Mouse (Mus musculus): Measurements from ENCODE around the gene Tmem87b.

Tmem87b gene

GRCm38 (mm10) chr2:128818956-128819643 lies 1.2 kb downstream of the Tmem87b start:
- DNase-seq (ENCODE audit: extremely low spot score, low read depth, low spot score), result no peak

DNA sequence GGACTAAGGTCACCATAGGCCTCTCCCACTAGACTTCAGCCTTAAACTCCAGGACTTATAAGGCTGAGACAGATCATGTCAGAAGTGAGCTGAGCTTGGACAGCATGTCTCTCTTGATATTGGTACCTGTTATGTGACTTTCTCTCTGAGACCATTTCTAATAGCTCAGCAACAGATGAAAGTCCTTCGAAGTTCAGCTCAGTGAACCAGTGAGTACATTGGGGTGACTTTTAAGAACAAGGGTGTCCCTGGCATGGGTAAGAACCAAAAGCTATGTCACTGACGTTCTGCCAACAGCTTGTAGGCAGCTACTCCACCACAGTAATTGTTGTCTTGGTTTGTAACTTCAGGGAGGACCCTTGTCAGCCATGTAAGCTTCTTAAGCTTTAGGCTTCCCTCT lies 2.7 kb downstream of the Tmem87b start:
- DNase-seq (ENCODE audit: extremely low spot score, low read depth, low spot score), result no peak

DNA sequence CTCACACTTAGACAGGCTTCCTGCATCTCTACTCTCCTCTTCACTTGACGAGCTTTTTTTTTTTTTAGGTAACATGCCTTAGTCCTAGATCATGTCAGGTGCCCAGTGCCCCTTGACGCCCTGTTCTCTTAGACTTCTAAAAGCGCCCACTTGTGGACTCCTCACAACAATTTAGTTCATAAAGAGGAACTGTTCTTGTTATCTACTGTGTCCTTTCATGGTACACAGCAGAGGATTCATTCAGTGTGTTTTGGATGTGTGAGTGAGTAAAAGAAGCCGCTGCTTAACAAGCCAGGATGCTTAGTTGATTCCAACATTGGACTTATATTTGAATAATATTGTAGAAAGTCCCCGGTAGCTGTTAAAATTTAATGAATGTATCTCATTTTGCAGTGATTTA lies 6.0 kb downstream of the Tmem87b start:
- DNase-seq (ENCODE audit: extremely low spot score, low read depth, low spot score), result no peak

- DNase-seq (ENCODE audit: extremely low spot score, low read depth, low spot score), result no peak
These were observed 9.9 kb downstream of the Tmem87b start for GRCm38 (mm10) chr2:128827787-128828186.

GRCm38 (mm10) chr2:128832611-128833010 lies 14.7 kb downstream of the Tmem87b start:
- DNase-seq (ENCODE audit: extremely low spot score, low read depth, low spot score), result no peak

DNA sequence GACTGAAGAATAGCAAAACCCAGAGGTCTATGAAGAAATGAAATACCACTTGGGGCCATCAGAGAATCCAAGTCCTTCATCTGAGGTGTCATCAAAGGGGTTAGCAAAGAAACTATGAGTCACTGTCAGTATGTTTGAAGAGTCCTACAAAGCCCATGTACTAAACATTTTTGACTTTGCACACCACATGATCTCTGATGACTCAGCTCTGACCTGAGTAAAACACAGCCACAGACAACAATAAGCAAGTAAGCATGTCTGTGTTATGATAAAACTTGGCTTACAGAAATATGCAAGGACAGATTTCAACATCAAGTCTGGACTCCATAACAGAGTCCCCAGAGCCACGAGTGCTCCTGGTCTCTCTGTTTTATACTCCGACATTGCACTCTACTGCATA lies 15.1 kb downstream of the Tmem87b start:
- no peak for DNase-seq (ENCODE audit: extremely low spot score, low read depth, low spot score)

- DNase-seq (ENCODE audit: extremely low spot score, low read depth, low spot score), result no peak
These were observed 15.5 kb downstream of the Tmem87b start for GRCm38 (mm10) chr2:128833435-128833834.

DNA sequence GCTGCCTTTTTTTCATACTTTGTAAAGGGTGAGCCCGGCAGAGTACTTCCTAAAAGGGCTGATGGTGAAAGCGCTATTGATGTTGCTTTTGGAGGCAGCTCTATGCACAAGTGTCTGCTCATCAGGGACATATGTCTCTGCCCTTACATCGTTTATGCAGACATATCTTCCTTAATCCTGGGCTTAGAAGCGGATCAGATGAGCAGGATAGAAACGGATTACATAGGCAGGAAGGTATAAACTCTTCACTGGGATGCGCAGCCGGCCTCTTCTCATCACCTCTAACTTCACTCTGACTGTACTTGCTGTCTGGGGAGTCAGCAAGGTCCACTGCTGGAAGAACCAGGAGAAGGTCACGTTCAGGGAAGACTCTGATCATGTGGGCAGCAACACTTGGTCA lies 19.6 kb downstream of the Tmem87b start:
- no peak for DNase-seq (ENCODE audit: extremely low spot score, low read depth, low spot score)

GRCm38 (mm10) chr2:128838611-128839010 lies 20.7 kb downstream of the Tmem87b start:
- DNase-seq (ENCODE audit: extremely low spot score, low read depth, low spot score), result no peak

GRCm38 (mm10) chr2:128839501-128839900 lies 21.6 kb downstream of the Tmem87b start:
- DNase-seq (ENCODE audit: extremely low spot score, low read depth, low spot score), result no peak

GRCm38 (mm10) chr2:128842437-128842836 lies 24.5 kb downstream of the Tmem87b start:
- DNase-seq (ENCODE audit: extremely low spot score, low read depth, low spot score), result no peak

- no peak for DNase-seq (ENCODE audit: extremely low spot score, low read depth, low spot score)
These were observed 32.1 kb downstream of the Tmem87b start for GRCm38 (mm10) chr2:128850036-128850435.

DNA sequence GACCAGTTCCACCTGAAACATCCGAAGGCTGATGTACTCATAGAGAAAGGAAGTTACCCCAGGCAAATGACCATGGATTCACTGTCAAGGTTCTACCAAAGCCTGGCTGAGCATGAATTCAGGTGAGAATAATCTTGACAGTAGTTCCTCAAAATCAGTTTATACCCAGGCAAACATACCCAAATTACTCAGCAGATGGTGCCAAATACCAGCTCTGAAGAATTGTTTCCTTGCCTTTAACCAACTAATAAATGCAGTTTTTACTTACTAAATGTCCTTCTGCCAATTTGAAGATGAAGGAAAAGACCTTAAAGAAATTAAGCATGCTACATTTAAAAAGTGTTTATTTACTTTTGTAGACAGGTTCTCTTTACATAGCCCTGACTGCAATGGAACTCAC lies 38.8 kb downstream of the Tmem87b start:
- no peak for DNase-seq (ENCODE audit: extremely low spot score, low read depth, low spot score)

GRCm38 (mm10) chr2:128858962-128859361 lies 41.0 kb downstream of the Tmem87b start:
- no peak for DNase-seq (ENCODE audit: extremely low spot score, low read depth, low spot score)

GRCm38 (mm10) chr2:128859861-128860260 lies 41.9 kb downstream of the Tmem87b start:
- DNase-seq (ENCODE audit: extremely low spot score, low read depth, low spot score), result no peak

GRCm38 (mm10) chr2:128862636-128863035 lies 44.7 kb downstream of the Tmem87b start, which contains the start of gene Fbln7:
Gene Fbln7 (plus strand): TSS chr2:128862981.
- no peak for DNase-seq (ENCODE audit: extremely low spot score, low read depth, low spot score)

DNA sequence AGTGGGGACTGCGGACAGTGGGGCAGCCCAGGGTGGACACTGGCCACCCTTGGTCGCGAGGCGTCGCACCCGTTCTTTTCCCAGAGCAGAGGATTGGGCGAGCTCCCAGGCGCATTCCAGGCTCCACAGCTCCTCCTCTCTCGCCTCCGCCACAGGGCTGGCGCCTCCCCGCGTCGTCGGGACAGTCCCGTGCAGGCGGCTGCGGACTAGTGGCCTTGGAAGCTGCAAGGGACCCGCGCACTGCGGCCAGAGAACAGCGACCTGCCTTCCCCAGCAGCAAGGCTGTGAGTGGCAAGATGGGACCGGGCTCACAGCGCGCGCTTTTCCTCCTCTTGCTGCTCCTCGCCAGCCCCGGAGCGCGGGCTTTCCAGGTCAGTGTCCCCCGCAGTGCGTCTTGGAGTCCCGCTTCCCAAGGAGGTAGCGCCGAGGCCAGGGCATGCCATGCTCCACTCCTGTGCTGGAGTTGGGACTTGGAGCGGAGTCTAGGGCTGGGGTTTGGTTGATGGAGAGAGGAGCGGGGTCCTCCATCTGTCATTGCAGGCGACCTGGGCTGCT lies 45.9 kb downstream of the Tmem87b start:
- DNase-seq (ENCODE audit: extremely low spot score, low read depth, low spot score), result peak; percentile 10

- DNase-seq (ENCODE audit: extremely low spot score, low read depth, low spot score), result no peak
These were observed 47.1 kb downstream of the Tmem87b start for GRCm38 (mm10) chr2:128865061-128865460.

GRCm38 (mm10) chr2:128871656-128872055 lies 53.7 kb downstream of the Tmem87b start:
- DNase-seq (ENCODE audit: extremely low spot score, low read depth, low spot score), result no peak

DNA sequence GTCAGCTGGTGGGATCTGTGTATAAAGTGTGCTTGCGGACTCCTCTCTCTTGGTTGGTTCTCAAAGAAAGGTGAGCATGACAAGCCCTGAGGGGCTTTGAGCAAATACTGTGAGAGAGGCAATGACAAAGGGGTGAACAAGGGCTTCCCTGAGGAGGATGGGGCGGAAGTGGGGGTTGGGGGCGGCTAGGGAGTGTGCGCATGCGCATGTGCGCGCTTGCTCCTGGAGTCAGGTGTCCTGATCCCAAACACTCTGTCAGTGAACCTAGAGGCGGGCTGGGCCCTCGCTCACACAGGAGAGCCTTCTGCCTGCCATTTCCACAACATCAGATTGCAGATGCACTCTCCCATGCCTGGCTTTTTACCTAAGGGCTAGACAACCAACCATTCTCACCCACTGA lies 54.3 kb downstream of the Tmem87b start:
- no peak for DNase-seq (ENCODE audit: extremely low spot score, low read depth, low spot score)

- DNase-seq (ENCODE audit: extremely low spot score, low read depth, low spot score), result no peak
These were observed 57.6 kb downstream of the Tmem87b start for GRCm38 (mm10) chr2:128875526-128875925.

DNA sequence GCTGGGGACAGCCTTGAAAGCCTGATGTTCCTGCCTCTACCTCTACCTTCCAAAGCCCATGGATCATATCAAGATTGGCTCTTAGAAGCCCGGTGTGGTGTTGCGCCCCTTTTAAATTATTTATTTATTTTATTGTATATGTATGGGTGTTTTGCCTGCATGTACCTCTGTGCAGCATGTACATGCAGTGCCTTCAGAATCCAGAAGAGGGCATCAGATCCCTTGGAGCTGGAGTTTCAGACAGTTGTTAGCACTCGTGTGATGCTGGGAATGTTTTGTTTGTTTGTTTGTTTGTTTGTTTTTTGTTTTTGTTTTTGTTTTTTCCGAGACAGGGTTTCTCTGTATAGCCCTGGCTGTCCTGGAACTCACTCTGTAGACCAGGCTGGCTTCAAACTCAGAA lies 63.3 kb downstream of the Tmem87b start:
- no peak for DNase-seq (ENCODE audit: extremely low spot score, low read depth, low spot score)
